Mouse (Mus musculus) embryonic facial prominence, embryonic 14.5 days (tissue): ENCODE measurements around the gene Rc3h1. TPM values are rescaled to one million over a fixed set of nuclear protein-coding genes. Genes with fewer than 3 reads are reported as not detected.

Experiments
- ATAC-seq: fragments of 200-750 bp; cut with Nextera tagmentation; 2 replicates; pipeline ENCODE4 v1.8.0; 2017; ENCODE audit warnings: low read depth, moderate number of reproducible peaks, moderate TSS enrichment
- DNase-seq: peaks from one replicate; pipeline ENCODE4 v3.0.0-alpha.2; 2015; ENCODE audit warnings: low spot score
- H3K27ac ChIP-seq: fragments of 300-500 bp; sonication (generic); replicated peaks from 2 replicates; pipeline ENCODE4 v1.5.1; 2014; ENCODE audit warnings: low read depth, mild to moderate bottlenecking, low read length, moderate library complexity
- H3K27me3 ChIP-seq: fragments of 300-500 bp; sonication (generic); replicated peaks from 2 replicates; pipeline ENCODE4 v1.6.1; 2014; ENCODE audit warnings: low read length; ENCODE audit not compliant: control insufficient read depth, insufficient read depth
- H3K36me3 ChIP-seq: fragments of 300-500 bp; sonication (generic); 2 replicates; pipeline ENCODE4 v1.6.1; 2014; ENCODE audit warnings: low read length, mixed read lengths; ENCODE audit not compliant: control insufficient read depth, insufficient read depth
- H3K4me1 ChIP-seq: fragments of 300-500 bp; sonication (generic); 2 replicates; pipeline ENCODE4 v1.6.1; 2014; ENCODE audit warnings: antibody characterized with exemption, low read length; ENCODE audit not compliant: control insufficient read depth, insufficient read depth
- H3K4me2 ChIP-seq: fragments of 300-500 bp; sonication (generic); 2 replicates; pipeline ENCODE4 v1.6.1; 2014; ENCODE audit warnings: low read depth, mild to moderate bottlenecking, low read length, moderate library complexity, mixed read lengths
- H3K4me3 ChIP-seq: fragments of 300-500 bp; sonication (generic); 2 replicates; pipeline ENCODE4 v1.5.1; 2014; ENCODE audit warnings: low read depth, mild to moderate bottlenecking, low read length
- H3K9ac ChIP-seq: fragments of 300-500 bp; sonication (generic); 2 replicates; pipeline ENCODE4 v1.6.1; 2014; ENCODE audit warnings: low read depth, mild to moderate bottlenecking, low read length, moderate library complexity, mixed read lengths
- H3K9me3 ChIP-seq: fragments of 300-500 bp; sonication (generic); 2 replicates; pipeline ENCODE4 v1.6.1; 2016; ENCODE audit warnings: low read length; ENCODE audit not compliant: control insufficient read depth
- WGBS: fragments of 180-500 bp; shearing (Covaris S2); extraction: QIAGEN DNeasy Blood & Tissue Kit; methylation state at CpG from one replicate; pipeline ENCODE4 v1.1.7; 2014; 5-methylcytosine and 5-hydroxymethylcytosine counted together
- polyA plus RNA-seq: library from polyadenylated mRNA; unstranded; fragments of >200 nt; fragmentation: Nextera tagmentation; extraction: Ambion mirVana; gene quantifications from 2 replicates; pipeline ENCODE4 v1.2.1, GENCODE M21; 2014

Rc3h1 gene
- polyA plus RNA-seq, 1 experiment from 2014 or later: 8.1 TPM

DNA sequence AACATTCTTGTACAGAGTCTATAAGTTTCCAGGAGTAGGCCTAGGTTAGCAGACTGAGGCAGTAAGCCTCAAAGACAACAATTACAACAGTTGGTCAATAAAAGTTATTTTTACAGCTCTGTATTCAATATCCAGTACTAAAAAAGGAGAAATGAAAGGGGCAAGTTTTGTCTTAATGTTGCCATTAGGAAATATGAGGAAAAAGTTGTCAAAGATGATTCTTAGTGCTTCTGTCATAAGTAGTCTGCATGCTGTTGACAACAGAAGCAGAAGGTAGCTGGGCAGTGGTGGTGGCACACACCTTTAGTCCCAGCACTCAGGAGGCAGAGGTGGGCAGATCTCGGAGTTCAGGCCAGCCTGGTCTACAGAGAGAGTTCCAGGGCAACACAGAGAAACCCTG lies 13.2 kb downstream of the Rc3h1 start:
- no peak for ATAC-seq
- WGBS: 76% methylated on average over 1 of the region's 1 CpGs
- no peaks in the 10 kb centered on the region for H3K36me3 ChIP-seq

DNA sequence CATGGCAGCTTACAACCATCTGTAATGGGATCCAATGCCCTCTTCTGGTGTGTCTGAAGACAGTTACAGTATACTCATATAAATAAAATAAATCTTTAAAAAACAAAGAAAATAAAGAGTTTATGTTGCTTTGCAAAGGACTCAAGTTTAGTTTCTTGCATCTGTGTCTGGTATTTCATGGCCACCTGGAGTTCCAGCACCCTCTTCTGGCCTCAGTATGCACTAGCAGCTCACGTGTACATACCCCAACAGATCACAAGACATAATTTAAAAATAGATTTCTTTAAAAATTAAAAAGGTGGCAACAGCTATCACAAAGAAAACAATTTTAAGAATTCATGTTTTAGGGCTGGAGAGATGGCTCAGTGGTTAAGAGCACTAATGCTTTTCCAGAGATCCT lies 15.7 kb downstream of the Rc3h1 start:
- 94% methylated on average over 1 of the region's 1 CpGs for WGBS
- H3K4me1 ChIP-seq: no peaks in the 10 kb centered on the region

More for the DNA sequence above, 13.2 kb downstream of the Rc3h1 start:
- no peak overlapping the region for H3K9ac ChIP-seq
- H3K4me3 ChIP-seq: no peak overlapping the region
- DNase-seq: no peak
- no peaks in the 10 kb centered on the region for H3K9me3 ChIP-seq
- H3K4me1 ChIP-seq: no peaks in the 10 kb centered on the region
- no peak overlapping the region for H3K27ac ChIP-seq
- H3K27me3 ChIP-seq: no peaks in the 10 kb centered on the region
- H3K4me2 ChIP-seq: no peak overlapping the region

DNA sequence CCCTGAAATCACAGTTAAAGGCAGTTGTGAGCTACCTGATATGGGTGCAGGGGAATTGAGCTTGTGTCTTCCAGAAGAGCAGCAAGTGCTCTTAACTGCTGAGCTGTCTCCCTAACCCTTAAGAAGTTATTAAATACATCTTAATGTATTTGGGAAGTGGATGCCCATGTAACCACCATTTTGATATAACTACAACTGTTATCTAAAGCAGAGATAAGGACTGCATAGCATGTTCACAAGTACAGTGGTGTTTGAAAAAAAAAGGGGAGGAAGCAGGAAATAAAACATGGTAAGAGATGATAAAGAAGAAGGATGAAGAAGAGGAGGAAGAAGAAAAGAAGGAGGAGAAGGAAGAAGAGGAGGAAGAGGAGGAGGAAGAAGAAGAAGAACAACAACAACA lies 25.1 kb downstream of the Rc3h1 start:
- ATAC-seq: no peak
- Histone ChIP-seq H3K9ac (no peak overlapping the region), H3K9me3 (no peaks in the 10 kb centered on the region), H3K27me3 (no peaks in the 10 kb centered on the region), H3K4me2 (no peak overlapping the region), H3K4me1 (no peaks in the 10 kb centered on the region), H3K27ac (no peak overlapping the region), H3K4me3 (no peak overlapping the region), H3K36me3 (peaks cover 18% of the 10 kb centered on the region; the same call in 1 of the 2 replicates)
- no peak for DNase-seq

More for the DNA sequence above, 15.7 kb downstream of the Rc3h1 start:
- DNase-seq (no peak), ATAC-seq (no peak)
- Histone ChIP-seq H3K27ac (no peak overlapping the region), H3K9me3 (no peaks in the 10 kb centered on the region), H3K4me2 (no peak overlapping the region), H3K36me3 (no peaks in the 10 kb centered on the region), H3K9ac (no peak overlapping the region), H3K27me3 (no peaks in the 10 kb centered on the region), H3K4me3 (no peak overlapping the region)

DNA sequence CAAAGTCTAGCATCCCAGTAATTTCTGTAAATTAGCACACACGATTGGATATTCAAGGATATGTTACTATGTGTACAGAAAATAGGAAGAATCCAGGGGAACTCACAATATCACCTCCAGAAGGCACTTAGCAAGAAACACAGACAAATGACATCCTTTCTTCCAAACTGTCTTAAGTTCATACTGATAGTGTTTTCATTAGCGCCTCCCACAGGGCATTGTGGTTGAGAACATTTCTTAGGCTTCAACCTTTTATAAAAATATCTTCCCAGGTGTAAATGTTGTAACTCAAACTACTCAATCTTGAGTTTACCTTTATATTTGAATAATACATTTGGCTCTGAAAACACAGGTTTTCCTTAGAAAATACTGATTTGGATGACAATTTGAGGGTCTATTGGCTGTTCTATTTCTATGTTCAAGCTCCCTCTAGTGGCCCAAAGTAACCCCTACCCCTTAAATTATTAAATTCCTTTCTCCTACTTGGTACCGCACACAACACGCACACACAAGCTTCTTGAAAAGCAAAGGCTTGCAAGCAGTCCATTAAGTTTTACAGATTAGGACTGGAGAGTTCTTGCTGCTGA lies 27.8 kb downstream of the Rc3h1 start:
- no peak overlapping the region for H3K4me3 ChIP-seq
- no peak overlapping the region for H3K9ac ChIP-seq
- 64% methylated on average over 4 of the region's 4 CpGs for WGBS
- no peak overlapping the region for H3K27ac ChIP-seq
- peak; percentile 52 for DNase-seq
- peaks cover 23% of the 10 kb centered on the region for H3K36me3 ChIP-seq
- no peaks in the 10 kb centered on the region for H3K9me3 ChIP-seq
- ATAC-seq: no peak
- no peaks in the 10 kb centered on the region for H3K27me3 ChIP-seq
- H3K4me1 ChIP-seq: no peaks in the 10 kb centered on the region
- no peak overlapping the region for H3K4me2 ChIP-seq

DNA sequence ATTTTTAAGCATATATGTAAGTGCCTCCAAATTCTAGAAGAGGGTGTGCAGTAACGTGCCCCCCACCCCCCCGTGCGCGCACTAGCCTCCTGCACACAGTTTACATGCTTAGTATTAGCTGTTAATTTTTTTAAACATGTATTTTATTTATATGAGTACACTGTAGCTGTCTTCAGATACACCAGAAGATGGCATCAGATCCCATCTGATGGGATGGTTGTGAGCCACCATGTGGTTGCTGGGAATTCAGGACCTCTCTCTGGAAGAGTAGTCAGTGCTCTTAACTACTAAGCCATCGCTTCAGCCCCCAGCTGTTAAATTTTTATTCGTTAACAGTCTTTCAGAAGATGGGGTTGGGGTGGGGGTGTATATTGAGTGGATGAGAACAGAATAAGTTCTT lies 29.3 kb downstream of the Rc3h1 start:
- no peaks in the 10 kb centered on the region for H3K27me3 ChIP-seq
- H3K27ac ChIP-seq: no peak overlapping the region
- H3K36me3 ChIP-seq: peaks cover 32% of the 10 kb centered on the region
- no peaks in the 10 kb centered on the region for H3K9me3 ChIP-seq
- DNase-seq (peak; percentile 11), ATAC-seq (no peak)
- H3K9ac ChIP-seq: no peak overlapping the region
- H3K4me2 ChIP-seq: no peak overlapping the region
- 95% methylated on average over 6 of the region's 6 CpGs for WGBS
- no peak overlapping the region for H3K4me3 ChIP-seq
- H3K4me1 ChIP-seq: no peaks in the 10 kb centered on the region

DNA sequence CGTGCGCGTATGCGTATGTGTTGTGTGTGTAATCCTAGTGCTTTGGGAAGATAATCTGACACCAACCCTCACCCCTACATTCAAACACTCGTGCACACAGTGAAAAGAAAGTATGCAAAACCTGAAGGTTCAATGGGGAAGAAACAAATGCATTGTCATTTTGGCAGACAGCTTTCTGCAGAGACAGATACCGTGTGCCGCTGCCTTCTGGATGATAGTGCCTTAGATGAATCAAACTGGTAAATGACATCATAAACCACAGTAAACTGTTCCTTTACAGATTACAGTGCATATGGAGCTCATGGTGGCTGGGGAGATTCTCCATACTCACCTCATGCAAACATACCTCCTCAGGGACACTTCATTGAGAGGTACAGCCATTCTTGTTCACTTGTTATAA lies 57.0 kb downstream of the Rc3h1 start:
- Histone ChIP-seq H3K4me2 (no peak overlapping the region), H3K4me1 (no peaks in the 10 kb centered on the region), H3K9ac (no peak overlapping the region), H3K27ac (no peak overlapping the region), H3K4me3 (no peak overlapping the region), H3K27me3 (no peaks in the 10 kb centered on the region), H3K9me3 (no peaks in the 10 kb centered on the region), H3K36me3 (peaks cover 88% of the 10 kb centered on the region)
- ATAC-seq: no peak
- 98% methylated on average over 7 of the region's 7 CpGs for WGBS
- DNase-seq: no peak

DNA sequence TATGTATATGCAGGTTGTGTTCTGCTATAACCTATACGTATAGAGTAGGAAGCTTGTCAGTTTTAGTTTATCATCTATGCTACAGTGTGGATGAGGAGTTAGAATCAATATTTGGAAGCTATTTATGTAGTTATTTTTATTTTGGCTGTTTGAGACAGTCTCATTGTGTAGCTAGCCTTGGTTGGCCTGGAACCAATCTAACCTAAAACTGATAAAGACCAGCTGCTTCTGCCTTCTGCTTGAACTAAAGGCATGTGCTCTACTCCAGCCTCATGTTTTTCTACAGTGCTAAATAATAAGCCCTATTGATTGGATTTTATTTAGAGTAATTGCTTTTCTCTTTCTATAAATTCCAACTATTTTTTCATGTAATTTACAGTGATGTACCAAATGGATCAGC lies 61.0 kb downstream of the Rc3h1 start:
- Histone ChIP-seq H3K27ac (no peak overlapping the region), H3K27me3 (no peaks in the 10 kb centered on the region), H3K4me1 (no peaks in the 10 kb centered on the region), H3K36me3 (peaks cover 82% of the 10 kb centered on the region), H3K9me3 (no peaks in the 10 kb centered on the region), H3K4me3 (no peak overlapping the region), H3K9ac (no peak overlapping the region), H3K4me2 (no peak overlapping the region)
- 78% methylated on average over 1 of the region's 1 CpGs for WGBS
- ATAC-seq (no peak), DNase-seq (no peak)

DNA sequence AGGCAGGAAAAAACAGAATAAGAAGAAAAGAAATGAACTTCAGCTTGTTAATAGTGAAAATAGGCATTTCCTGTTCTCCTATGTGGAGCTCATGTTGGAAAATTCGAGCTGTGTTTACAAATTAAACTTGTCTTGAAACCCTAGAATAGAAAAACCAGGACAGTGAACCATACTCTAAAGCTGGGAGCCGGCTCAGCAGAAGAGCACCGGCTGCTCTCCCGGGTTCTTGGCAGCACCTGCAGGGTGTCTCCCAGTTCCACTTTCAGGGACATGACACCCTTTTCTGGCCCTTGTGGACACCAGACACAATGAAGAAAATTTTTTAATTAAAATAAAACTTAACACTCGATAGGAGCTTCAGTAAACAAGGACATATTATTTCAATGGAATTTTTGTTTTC lies 62.4 kb downstream of the Rc3h1 start:
- H3K4me1 ChIP-seq: no peaks in the 10 kb centered on the region
- whole genome bisulfite sequencing: 77% methylated on average over 5 of the region's 5 CpGs

DNA sequence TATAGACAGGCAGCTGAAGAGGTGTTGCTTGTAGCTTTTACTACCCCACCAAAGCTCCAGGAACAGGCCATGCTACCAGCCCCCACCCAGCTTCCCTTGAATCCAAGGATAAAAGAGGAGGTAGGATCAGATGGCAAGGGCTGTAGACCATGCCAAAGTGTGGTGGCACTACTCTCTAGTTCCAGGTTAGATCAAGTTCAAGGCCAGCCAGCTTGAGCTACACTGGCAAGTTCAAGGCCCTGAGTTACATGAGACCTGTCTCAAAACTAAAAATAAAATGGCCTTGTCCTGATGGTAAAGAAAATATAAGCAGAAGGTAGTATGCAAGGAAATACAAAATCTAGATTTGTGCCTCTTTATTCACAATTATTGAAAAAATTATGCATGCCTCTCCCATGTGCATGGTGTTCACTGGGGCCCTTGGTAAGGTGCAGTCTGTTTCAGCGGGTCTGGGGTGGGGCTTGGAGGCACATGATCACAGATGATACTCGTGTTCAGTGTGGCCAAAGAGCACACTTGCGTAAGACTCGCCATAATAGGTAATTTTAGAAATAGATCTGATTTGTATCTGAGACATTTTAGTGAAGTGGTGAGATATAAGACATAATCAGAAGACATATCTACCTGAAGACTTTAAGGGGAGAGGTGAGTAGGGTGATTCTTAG lies 72.0 kb downstream of the Rc3h1 start, which contains the start of gene Serpinc1:
Gene Serpinc1, plus strand, starts transcription at position 515 of the 665 bp plus-strand sequence.
- ATAC-seq (no peak), DNase-seq (no peak)
- no peaks in the 10 kb centered on the region for H3K4me1 ChIP-seq
- H3K4me3 ChIP-seq: no peak within 1 kb of the TSS
- no peaks in the 10 kb centered on the region for H3K27me3 ChIP-seq
- peaks cover 6% of the 10 kb centered on the region for H3K36me3 ChIP-seq
- no peak within 1 kb of the TSS for H3K27ac ChIP-seq
- H3K4me2 ChIP-seq: no peak within 1 kb of the TSS
- no peak within 1 kb of the TSS for H3K9ac ChIP-seq
- WGBS: 82% methylated on average over 4 of the region's 4 CpGs
- no peaks in the 10 kb centered on the region for H3K9me3 ChIP-seq

More for the DNA sequence above, 62.4 kb downstream of the Rc3h1 start:
- H3K9me3 ChIP-seq: no peaks in the 10 kb centered on the region
- H3K27me3 ChIP-seq: no peaks in the 10 kb centered on the region
- DNase-seq (no peak), ATAC-seq (no peak)
- no peak overlapping the region for H3K4me3 ChIP-seq
- H3K36me3 ChIP-seq: peaks cover 77% of the 10 kb centered on the region
- H3K4me2 ChIP-seq: no peak overlapping the region
- H3K9ac ChIP-seq: no peak overlapping the region
- H3K27ac ChIP-seq: no peak overlapping the region
